Mouse (Mus musculus) T-helper 1 cell (primary cell): ENCODE results near the gene Mdm2.

ENCODE experiments used
- in situ Hi-C: fragments of 300-600 bp; cut with MboI, MseI; formaldehyde crosslinking; loops from one replicate; pipeline ENCODE4 v1.15.1; 2025; ENCODE audit warnings: high pct_unique_total_duplicates

The Mdm2 gene

GRCm38 (mm10) chr10:117714048-117714545 lies 3.5 kb upstream of the Mdm2 start:
- in situ Hi-C loops = no loop called here

GRCm38 (mm10) chr10:117713466-117713865 lies 2.9 kb upstream of the Mdm2 start:
- in situ Hi-C loops = no loop called here

DNA sequence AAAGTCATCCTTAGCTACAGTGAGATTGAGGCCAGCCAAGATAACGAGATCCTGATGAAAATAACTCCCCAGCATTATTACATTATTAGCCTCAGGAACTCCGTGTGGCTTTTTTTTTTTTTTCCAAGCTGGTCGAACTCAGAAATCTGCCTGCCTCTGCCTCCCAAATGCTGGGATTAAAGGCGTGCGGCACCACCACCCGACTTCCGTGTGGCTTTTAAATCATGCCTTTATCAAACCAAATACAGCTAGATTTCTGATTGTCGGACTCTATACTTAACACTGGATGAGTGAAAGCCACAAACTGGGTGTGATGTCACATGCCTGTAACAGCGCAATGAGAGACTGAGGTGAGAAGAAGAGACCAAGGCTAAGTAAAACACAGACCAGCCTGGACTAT lies 2.3 kb upstream of the Mdm2 start:
- in situ Hi-C loops = no loop called here

DNA sequence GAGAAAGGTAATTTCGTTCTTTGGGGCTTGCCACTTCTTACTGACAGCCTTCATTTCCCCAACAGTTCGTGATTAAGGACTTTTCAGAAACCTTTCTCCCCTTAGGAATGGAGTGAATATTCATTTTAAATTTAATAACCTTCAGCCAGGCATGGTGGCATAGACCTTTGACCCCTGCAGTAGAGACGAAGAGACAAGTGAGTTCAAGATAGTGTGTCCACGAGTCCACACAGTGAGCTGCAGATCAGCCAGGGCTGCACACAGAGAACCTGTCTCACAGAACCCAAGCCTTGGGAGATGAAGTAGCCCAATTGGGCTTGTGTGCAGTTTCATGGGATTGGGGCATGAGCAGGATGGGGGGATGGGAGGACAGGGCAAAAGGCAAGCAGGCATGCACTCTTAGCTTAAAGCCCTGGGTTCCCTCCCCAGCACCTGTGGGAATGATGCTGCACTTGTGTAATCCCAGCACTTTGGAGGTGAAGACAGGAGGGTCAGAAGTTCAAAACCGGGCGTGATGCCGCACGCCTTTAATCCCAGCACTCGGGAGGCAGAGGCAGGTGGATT lies 1.7 kb upstream of the Mdm2 start:
- in situ Hi-C loops = no loop called here

GRCm38 (mm10) chr10:117711408-117711807 lies 850 bp upstream of the Mdm2 start:
- in situ Hi-C loops = no loop called here

GRCm38 (mm10) chr10:117709930-117710603 lies 491 bp downstream of the Mdm2 start:
- in situ Hi-C loops = no loop called here

DNA sequence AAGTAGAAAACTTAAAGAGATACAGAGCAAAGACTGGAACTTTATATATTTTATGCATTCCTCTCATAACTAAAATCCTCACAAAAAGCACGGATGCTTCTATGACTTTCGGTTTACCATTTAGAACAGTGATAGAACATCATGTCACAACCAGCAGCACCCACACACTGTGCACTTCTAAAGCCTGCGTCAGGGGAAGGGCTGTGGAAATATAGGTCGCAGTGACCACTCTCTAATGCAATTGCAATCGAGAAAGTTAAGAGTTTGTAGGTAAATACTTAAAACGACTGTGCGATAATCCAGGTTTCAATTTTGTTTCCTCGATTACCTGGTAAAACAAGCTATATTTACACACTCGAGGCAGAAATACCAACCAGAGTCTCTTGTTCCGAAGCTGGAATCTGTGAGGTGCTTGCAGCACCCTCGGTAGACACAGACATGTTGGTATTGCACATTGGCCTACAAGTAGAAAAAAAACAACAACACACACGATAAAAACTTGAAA lies 1.2 kb downstream of the Mdm2 start:
- in situ Hi-C loops = no loop called here

- in situ Hi-C loops = no loop called here
Observed at GRCm38 (mm10) chr10:117708856-117709255, 1.7 kb downstream of the Mdm2 start.

DNA sequence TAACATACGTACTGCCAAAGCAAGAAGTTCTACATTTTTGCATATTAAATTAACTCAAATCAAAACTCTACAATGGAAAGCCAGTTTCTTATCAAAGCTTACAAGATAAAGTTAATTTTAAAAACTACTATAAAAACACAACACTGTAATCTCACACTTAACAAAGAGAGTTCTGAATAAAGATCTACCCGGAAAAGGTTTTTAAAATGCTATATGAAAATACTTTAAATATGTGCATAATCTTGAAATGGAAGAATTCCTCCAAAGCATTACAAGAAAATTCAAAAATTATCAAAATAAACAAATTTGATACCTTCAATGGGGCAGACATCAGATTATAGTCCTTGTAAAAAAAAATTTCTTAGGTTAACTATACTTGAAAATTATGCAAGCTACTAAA lies 2.2 kb downstream of the Mdm2 start:
- in situ Hi-C loops = no loop called here

GRCm38 (mm10) chr10:117707114-117707838 lies 3.3 kb downstream of the Mdm2 start:
- in situ Hi-C loops = no loop called here

DNA sequence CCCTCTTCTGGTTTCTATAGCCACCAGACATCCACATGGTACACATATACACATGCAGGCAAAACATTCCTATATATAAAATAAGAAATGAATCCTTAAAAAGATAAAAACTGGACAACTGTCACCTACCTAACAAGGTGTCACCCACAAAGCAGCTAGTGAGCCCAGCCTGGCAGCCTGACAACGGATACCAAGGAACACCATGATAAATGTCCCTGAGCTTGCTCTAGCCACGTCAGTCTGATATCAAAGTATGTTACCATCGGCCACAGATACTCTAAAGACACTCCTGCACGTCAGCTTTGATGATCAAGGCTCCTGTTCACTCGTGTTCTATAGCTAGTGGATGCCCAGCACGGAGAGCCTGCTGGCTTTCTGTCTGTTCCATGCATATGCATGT lies 4.1 kb downstream of the Mdm2 start:
- in situ Hi-C loops = no loop called here

DNA sequence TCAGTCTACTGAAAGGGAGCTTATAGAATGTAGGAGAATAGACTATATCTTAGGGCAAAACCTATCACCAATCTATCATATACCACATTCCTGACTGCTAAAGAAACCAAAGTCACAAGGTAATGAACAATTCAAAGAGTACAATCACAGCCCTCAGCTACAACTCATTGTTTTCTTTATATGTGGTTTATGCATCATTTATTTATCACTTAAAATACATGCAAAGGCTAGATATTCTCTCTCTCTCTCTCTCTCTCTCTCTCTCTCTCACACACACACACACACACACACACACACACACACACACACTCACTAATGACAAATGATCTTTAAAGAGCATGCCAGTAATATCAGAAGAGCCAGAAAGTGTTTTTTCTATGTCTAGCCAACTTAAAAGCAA lies 4.8 kb downstream of the Mdm2 start:
- in situ Hi-C loops = no loop called here

- in situ Hi-C loops = loop anchor here (5.0 kb wide), 1 partner anchor 52 kb away; no protein-coding TSS in a partner anchor
Observed at GRCm38 (mm10) chr10:117704964-117705335, 5.6 kb downstream of the Mdm2 start.

- in situ Hi-C loops = loop anchor here (5.0 kb wide), 1 partner anchor 53 kb away; no protein-coding TSS in a partner anchor
Observed at GRCm38 (mm10) chr10:117704314-117704963, 6.1 kb downstream of the Mdm2 start.

- in situ Hi-C loops = loop anchor here (5.0 kb wide), 1 partner anchor 54 kb away; no protein-coding TSS in a partner anchor
Observed at GRCm38 (mm10) chr10:117703506-117703905, 7.1 kb downstream of the Mdm2 start.

GRCm38 (mm10) chr10:117702024-117702833 lies 8.3 kb downstream of the Mdm2 start:
- in situ Hi-C loops = loop anchor here (5.0 kb wide), 1 partner anchor 55 kb away; no protein-coding TSS in a partner anchor

DNA sequence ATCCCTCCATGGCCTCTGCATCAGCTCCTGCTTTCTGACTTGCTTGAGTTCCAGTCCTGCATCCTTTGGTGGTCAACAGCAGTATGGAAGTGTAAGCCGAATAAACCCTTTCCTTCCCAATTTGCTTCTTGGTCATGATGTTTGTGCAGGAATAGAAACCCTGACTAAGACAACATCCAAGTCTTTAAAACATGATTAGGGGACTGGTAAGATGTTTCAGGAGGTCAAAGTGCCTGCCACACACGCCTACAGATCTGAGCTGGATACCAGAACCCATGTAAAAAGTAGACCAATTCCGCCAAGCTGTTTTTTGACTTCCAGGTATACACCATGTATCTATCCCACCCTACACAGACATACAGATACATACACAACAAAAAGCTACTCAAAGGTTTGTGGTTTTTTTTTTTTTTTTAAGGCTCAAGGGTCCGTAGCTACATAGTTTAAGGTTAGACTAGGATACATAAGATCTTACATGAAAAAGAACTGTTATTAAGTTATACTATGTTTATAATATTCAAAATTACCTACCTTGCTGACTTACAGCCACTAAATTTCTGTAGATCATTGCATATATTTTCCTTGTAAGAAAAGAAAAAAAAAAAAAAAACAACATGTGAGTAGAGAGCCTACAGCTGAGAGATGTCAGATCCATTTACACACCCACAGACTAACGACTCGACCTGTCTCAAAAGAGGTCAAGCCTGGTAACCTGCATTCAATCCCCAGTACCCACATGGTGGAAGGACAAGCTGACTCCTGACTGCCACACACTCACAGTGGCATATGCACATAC lies 9.3 kb downstream of the Mdm2 start:
- in situ Hi-C loops = loop anchor here (5.0 kb wide), 1 partner anchor 56 kb away; no protein-coding TSS in a partner anchor

DNA sequence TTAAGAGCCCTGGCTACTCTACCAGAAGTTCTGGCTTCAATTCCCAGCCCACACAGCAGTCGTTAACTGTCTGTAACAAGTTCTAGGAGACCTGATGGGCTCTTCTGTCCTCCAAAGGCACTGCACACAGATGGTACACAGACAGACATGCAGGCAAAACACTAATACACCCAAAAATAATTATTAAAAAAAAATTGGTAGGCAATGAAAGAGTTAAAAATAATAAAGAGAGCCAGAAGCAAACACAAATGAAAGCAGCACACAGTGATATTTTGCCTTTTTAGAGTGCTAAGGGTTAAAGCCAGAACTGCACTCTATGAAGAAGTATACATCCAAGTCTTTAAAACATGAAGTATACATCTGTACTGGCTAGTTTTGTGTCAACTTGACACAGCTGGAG lies 10.1 kb downstream of the Mdm2 start:
- in situ Hi-C loops = loop anchor here (5.0 kb wide), 1 partner anchor 57 kb away; no protein-coding TSS in a partner anchor

GRCm38 (mm10) chr10:117699914-117700313 lies 10.6 kb downstream of the Mdm2 start:
- in situ Hi-C loops = loop anchor here (5.0 kb wide), 1 partner anchor 57 kb away; no protein-coding TSS in a partner anchor
